Mouse (Mus musculus) cerebellum, adult 18-20 months (tissue): ENCODE measurements around the gene Grin2d.

ENCODE experiments used
- DNase-seq, 2 experiments: peaks; one replicate each; pipeline ENCODE4 v3.0.0; 2021

Gene Grin2d

DNA sequence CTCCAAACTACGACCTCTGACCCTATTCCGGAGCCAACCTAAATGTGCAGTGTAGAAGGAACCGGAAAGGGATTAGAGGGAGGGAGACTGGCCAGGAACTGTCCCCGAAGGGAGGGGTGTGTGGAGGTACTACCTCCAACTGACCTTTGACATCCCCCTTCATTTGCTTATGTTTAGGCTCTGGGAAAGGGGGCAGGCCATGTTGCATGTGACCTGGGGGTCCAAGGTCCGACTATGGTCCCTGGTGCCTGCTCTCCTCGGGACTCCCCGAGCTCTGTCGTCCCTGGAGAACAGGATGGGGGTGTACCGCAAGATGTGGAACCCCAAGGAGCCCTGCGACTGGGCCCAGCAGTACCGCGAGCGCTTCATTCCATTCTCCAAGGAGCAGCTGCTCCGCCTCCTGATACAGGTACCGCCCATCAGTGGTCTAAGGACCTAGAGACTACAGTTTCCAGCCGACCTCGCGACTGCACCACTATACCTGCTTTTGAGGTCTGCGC is 19.1 kb upstream of the Grin2d start:
- peak; percentile 68 to 69 for DNase-seq

DNA sequence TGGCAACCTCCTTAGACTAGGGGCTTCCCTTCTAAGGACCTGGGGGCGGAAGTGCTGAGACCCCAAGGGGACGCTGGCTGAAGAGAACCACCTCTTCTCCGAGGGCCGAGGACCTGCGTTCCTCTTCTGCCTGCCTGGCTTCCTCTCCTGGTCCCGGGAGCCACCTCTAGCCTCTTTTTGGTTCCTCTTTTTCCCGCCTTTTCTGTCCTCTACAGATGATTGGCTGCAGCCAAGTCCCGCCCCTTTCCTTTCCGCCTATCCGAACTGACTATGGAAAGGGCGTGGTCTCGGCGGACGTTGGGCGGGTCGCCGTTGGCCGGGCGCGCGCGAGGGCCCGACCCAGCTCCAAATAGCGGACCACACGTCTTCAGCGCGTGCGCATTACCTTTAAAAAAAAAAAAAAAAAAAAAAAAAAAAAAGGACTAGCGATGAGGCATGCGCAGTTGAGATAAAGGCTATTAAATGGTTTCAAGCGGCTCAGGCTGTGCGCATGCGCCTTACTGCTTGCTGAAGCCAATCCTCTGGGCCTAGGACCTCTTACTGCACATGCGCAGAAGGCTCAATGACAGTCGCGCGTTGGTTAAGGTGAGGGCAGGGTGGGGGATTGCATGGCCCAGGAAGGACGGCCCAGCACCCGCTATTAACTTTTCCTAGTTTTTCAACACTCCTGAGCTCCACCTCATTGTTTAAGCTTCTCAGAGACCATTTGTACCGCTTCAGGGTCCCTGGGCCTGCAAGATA is 18.5 kb upstream of the Grin2d start, which contains the start of the genes Syngr4 and Tmem143:
TSS of gene Syngr4 (minus strand) at position 198 of the 741 bp plus-strand sequence.
TSS of gene Tmem143 (plus strand) at position 425 of the 741 bp plus-strand sequence.
- peak; percentile 97 to 98 for DNase-seq

DNA sequence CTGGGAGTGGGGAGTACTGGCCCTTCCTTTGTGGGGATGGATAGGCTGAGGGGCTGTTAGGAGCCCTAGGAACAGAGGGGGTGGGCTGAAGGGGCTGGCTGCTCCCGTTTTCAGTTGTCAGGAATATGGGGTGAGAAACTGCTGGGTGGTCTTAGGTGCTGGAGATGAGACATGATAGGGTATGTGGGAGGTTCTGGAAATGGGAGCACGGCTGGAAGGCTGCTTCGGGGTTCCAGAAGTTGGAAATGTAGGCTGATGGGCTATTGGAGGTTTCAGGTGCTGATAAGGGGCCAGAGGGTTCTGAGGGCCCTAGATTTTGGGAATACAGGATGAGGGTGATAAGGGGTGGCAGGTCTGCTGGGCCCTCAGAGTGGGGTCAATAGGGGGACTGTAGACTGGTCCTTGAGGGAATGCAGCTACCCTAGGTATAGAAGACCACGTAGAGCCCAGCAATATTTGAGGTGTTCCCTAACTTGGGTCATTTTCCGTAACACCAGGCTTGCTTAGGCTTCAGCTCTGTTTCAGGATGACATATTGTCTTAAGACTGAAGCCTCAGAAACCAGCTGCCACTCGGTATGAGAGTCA is 17.8 kb upstream of the Grin2d start:
- DNase-seq, result no peak

DNA sequence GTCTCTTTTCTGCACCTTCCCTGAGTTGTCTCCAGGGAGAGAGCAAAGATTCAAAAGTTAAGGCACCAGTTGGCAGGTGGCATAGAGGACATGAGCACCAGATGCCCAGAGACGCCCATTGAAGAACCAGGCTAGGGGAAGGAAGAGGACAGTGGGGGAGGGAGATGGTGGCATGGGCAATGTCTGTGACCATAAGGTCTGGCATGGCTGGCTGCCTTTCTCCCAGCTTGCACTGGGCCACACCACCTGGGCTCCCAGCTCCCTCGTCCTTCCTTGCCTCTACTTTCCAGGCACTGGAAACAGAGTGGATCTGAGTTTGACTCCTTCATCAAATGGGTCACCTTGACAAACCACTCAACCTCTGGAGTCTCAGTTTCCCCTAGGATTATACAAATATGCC is 14.5 kb upstream of the Grin2d start:
- DNase-seq, result no peak

DNA sequence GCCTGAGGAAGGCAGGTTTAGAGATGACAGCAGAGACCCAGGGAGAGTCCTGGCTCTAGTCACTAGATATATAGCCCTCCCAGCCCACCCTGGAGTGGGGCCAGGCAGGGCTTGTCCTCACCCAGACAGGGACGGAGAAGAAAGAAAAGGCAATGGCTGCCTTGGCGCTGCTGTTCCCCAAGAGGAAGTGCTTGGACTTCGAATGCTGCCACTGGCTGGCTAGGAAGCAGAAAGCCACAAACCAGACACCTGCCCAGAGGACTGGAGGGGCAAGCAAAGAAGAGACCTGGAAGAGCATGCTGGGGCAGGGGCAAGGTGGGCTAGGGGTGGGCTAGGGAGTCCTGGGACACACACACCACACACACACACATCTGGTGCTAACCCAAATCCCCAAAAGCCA is 9.1 kb upstream of the Grin2d start:
- no peak for DNase-seq

DNA sequence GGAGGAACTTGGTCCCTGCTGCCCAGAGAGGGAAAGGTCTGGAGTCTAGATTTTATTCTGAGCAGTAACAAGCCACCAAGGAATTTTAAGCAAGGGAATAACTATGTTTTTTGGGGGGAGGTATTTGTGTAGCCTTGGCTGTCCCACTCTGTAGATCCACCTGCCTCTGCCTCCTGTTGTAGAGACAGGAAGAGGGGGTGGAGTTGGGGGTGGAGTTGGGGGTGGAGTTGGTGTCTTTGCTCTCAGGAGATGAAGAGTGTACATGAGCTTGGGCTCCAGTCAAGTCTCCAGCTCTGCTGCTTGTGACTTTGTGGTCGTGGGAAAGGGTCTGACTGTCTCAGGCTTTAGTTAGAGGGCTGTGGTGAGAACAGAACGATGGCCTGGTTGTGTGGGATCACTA is 2.8 kb upstream of the Grin2d start:
- no peak for DNase-seq

DNA sequence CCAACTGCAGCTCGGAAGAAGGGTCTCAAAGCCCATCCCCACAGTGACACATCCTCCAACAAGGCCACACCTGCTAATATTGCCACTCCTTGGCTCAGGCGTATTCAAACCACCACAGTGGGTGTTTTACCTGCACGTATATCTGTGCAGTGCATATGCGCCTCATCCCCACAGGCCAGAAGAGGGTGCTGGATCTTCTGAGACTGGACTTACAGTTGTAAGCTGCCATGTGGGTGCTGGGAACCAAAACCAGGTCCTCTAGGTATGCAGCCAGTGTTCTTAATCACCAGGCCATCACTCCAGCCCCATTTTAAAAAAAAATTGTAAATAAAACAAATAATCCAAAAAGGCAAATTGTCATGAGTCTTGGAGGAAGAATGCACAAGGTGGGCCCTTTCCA is 2.4 kb upstream of the Grin2d start:
- no peak for DNase-seq

DNA sequence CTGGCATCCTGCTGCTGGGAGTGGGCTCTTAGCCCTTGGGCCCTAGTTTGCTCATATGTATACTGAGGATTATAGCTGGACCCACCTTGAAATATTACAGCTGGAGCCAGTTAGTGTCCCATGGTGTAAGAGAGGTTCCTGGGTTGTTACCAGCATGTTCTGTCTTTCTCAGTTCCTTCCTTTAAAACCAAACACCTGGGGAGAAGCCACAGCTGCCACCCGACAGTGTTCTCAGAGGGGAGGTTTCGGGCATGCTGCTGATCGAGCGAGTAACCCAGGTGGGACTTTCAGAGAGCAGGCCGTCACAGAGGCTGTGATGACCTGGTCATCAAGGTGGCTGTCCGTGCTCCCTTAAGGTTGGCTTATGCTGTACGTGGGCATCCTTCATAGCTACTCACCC is 1.3 kb downstream of the Grin2d start:
- no peak for DNase-seq

DNA sequence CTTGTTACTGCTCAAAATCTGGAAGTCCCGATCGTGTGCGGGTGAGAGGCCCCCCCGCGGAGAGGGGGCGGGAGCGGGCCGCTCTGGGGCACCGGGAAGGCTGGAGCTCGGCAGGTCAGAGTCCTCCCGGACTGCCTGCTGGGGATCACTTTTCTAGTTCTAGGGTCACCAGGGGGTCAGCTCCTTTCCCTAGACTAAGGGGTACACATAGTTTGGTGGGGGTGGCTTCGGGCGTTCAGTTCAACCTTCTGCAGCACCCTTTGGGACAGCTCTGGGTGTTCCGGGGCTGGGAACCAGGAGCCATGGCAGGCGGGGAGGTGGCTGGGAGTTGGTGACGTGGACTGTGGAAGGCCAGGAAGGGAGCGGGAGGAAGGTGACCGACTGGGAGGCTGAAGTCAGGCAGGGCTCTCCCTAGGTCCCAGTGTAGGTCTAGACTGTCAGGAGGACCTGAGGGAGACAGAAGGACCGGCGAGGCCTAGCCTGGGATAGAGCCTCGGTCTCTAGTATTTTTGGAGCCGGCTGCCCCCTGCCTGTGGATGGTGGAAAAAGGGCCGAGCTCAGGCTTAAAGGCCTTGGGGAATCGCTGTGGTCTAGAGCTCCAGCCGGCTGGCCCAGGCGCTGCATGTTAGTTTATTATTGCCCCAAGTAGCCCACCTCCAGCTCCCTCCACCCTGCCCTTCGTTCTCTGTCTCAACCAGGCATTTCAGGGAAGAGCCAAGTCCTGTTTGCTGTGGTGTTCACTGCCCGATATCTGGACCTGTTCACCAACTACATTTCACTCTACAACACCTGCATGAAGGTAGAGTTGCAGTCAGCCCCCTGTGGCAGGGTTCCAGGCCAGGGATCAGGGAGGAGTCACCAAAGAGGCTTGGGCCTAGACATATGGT is 4.9 kb downstream of the Grin2d start:
- DNase-seq, result peak; percentile 66 to 71

DNA sequence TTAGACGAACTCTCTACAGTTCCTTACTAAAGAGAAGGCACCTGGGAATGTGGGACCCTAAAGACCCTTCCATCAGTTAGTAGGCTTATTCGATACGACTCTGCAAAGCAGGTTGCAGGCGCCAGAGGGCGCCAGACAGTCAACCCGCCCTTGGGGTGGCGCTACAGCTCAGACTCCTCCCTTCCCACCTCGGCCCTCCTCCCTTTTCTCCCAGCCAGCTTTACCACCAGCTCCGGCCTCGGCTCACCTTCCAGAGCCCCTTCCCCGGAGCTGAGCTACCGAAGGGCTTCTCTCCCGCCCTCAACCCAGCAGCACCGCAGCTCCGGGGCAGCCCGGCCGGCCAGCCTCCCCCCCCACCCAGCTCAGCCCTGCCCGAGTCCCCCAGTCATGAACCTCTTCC is 5.6 kb downstream of the Grin2d start, which contains the start of gene Kdelr1:
TSS of gene Kdelr1 (plus strand) at position 149 of the 400 bp plus-strand sequence.
- DNase-seq, result peak; percentile 92 to 94

DNA sequence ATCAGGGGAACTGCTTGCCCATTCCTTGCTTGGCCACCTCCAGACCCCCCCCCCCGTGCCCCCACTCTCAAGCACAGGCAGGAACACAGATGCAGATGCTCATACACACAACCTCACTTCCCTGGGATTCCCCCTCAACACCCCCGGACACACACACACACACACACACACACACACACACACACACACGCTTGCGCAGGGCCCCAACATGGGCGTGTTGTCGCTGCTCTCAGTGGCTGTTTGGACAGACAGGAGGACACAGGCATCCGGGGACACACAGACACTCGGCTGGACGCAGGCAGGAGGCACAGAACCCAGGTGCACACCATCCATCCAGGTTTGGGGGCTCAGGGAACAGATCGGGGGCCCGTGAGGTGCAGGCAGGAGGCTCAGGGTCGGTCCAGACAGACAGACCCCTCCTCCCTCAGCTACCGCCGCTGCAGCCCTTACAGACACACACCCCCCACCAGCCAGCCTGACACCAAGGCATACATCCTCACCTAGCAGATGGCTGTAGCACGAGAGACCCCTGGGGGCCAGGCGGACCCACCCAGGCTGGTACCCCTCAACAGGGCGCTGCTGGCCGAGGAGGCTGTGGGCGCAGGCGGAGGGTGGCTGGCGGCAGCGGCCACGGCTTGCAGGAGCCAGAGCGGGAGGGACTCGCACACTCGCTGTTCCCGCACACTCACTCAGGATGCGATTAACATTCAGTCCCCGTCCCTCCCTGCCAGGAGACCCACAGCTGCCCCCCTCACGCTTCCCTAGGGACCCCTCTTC is 7.7 kb downstream of the Grin2d start:
- DNase-seq, result peak in 1 of 2 experiments; percentile 15

DNA sequence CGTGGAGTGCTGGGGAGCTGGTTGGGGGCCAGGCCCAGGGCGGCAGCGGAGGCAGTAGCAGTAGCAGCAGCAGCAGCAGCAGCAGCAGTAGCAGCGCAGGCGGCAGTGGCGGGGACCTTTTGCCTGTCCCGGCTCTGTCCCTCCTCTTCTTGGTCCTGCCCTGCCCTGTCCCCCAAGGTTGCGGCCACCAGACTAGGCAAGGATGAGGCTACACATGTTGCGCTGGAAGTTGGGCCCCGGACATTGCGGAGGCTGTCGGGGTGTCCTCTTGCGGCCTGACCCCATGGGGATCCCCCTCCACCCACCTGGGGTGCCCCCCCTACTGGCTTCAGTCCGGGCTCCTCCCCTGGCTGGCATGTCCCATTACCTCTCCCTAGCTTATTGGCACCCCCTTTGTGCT is 8.4 kb downstream of the Grin2d start:
- no peak for DNase-seq

DNA sequence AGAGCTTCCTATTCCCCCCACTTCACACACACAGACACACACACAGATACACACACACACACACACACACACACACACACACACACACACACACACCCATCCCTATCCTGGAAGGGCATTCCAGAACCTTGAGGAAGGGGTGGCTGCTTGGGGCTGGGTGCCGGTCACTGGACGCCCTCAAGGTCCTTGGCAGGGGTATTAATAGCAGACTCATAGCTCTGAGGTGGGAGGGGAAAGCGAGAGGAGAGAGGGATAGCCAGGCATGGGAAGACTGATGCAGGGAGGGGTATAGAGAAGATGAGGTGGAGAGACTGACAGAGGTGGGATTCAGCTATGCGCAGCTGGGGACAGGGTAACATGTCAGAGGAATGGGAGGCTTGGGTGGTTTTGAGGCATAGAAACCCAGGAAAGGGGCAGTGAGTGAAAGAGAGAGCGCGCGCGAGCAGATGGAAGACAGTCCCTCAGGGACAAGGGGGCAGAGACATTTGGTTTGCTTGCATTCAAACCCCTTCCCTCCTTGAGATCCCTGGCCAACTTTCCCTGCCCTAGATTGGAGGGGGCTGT is 9.0 kb downstream of the Grin2d start:
- DNase-seq, result no peak

DNA sequence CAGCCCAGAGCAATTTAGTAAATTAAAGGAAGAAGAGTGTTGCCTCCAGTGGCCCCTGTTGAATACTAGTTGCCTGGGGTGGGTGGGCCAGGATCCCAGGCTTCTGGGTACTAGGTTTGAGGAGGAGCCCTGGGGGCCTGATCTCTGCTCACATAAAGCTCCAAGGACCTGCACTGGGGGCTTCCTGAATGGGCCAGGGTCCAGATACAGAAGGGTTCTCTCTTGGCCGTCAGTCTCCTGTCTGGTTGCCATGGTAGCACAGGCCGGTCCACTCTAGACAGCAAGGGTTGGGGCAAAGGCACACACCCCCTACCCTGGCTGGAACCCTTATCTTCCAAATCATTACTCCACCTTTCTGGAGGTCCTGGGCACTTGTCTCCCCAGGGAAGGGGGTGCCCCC is 10.3 kb downstream of the Grin2d start:
- DNase-seq, result no peak

DNA sequence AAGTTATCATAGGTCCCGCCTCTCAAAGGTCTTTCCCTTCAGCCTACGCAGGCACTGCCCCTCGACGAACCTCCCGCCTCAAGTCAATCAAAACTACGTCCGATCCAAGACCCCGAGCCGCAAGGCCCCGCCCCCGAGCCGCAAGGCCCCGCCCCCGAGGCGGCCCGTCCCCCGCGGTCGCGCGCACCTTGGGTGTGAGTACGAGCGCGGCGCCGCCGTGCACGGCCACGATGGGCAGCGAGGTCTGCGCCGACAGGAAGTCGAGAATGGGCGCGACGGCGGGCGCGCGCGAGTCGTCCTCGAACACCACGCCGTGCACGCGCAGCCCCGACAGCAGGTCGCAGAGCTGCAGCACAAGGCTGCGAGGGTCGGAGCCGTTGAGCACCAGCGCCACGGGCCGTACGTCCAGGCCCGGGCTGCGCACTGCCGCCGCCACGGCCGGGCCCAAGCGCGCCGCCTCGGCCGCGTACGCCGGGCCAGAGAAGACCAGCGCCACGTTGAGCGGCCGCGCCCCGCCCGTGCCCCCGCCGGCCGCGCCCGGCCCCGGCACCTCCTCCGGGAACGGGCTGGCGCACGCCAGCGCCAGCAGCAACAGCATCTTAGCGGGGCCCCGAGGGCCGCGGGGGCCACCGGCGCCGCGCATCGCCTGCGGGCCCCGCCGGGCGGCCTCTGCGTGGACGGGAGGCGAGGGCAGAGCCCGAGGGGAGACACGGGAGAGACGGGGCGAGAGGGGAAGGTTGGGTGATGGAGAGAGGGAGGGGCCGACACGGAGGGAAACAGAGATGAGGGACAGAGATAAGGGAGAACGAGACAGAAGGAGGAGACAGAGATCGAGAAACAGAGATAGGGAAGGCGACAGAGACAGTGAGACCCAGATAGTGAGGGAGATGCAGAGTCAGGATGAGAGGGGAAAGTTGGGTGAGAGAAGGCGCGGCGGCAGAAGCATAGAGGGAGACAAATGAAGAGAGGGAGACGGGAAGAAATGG is 12.0 kb downstream of the Grin2d start:
- peak; percentile 68 to 77 for DNase-seq

DNA sequence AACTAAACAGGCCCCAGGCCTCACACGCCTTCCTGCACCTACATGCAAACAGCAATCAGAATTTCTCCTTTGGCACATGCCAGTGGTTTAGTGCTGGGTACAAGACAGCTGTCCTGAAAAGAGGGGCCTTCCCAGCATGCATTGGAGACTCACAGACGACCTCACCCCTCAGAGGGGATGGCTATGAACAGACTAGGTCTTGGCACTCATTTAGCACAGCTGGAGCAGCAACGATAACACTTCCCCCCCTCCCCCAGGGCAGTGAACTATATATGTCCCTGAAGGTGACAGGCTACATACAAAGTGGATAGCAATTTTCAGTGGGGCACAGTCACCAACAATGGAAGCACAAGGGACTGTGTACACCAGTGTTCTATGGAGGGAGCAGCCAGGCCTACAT is 13.7 kb downstream of the Grin2d start:
- DNase-seq, result no peak

DNA sequence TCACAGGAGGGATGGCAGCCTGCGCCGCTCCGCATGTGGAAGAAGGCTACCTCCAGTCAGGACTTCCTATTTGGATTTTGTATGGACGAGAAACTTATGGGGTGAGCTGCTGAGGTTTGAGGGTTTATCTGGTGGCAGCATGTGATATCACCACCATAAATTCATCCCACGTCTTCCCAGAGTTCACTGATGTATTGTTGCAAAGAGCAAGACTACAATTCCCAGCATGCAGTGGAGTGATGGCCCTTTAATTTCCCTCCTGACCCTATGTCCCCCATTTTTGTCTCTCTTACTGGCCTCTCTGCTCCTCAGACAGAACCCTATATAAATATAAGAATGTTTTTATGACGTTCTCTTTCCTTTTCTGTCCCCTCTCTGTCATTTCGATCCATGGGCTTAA is 15.4 kb downstream of the Grin2d start:
- no peak for DNase-seq

DNA sequence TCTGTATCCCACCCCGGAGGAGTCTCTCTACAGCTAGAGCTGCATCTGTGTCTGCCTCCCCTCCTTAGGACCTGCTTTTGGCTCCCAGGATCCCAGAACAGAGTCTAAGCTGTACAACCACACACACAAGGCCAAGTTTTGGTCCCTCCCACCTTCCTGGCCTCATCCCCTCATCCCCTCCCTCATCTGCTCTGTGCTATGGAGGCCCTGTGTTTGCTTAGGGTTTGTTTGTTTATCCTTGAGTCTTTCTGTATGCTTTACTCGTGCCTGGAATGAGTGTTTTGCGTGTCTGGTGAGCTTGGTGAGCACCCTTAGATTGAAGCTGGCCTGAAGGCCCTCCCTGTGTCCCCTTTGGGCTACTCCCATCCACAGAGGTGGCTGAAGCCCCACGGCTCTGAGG is 19.2 kb downstream of the Grin2d start:
- DNase-seq, result no peak

DNA sequence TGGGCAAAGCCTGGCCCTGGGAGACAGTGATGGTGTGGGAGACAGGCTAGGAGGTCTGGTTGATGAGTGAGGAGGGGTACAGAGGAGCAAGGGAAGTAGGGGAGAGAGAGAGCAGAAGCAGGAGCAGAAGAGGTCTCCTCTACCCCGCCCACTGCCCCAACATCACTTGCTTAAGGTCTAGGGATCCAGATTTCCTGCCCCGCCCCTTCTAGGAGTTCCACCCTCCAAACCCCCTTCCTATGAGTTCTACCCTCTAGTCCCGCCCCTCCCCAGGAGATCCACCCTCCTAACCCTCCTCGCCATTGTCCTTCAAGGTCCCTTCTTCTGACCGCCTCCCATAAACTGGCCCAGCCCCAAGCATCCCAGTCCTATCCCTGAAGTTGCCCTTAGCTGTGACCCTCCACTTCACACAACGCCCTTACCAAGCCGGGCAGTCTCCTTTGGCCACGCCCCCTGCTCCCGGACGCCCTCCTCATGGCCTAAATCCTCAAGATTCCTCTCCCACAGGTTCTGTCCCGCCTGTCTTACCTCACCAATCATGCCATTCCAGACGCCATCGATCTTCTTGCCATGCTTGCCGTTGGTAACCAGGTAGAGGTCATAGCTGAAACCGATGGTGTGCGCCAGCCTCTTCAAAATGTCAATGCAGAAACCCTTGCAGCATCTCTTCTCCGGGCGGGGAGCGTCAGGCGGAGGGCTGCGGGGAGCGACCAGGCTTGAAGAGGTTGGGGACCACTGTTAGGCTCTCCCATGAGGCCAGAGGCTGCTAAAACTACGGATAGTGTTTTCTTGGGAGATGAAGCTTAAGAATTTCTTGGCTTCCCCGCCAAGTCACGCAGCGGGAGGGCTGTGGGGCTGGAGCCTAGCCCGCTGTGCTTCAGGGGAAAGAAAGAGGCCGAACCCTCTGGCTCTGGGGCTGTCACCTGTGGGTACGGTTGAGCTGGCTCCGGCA is 21.0 kb downstream of the Grin2d start:
- peak; percentile 69 to 72 for DNase-seq

DNA sequence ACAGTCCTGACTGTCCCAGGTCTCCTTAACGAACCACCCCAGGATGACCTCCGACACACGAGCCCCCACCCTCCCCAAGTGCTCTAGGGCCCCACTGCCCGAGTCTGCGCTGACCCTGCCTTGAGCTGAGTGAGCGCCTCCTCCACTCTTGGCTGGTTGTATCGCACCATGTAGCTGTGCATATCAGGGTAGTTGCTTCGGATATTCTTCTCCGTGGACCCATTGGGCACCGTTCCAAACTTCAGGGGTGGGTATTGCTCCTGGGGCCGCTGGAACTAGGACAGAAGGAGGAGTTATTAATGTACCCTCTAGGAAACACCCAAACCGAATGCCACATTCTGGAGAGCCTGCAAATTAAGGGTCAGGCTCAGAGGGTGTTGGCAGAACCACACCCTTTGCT is 25.1 kb downstream of the Grin2d start:
- DNase-seq, result no peak
